ENCODE assay signal across 8 mouse cellular contexts in genomic region chr16:92158021-92158455, GRCm38 (mm10).
DNase-seq lines count a peak whose midpoint lies in the region; ATAC-seq and TF ChIP-seq lines count a peak whose summit lies in the region.

No protein-coding gene starts in this region.

- peak overlapping the region; percentile 42 for H3K4me3 ChIP-seq in embryonic facial prominence, embryonic 12.5 days
- peak overlapping the region; percentile 55 for H3K4me3 ChIP-seq in heart, embryonic 15.5 days
- peak overlapping the region; percentile 53 for H3K4me3 ChIP-seq in liver, adult 2 months (ENCODE audit: insufficient read depth, low read depth, low read length)
- peak overlapping the region; percentile 46 for H3K4me3 ChIP-seq in neural tube, embryonic 12.5 days

- peaks cover 17% of the 10 kb centered on the region for H3K4me1 ChIP-seq in embryonic facial prominence, embryonic 12.5 days
- H3K4me1 ChIP-seq in heart, embryonic 15.5 days (replicated peaks), result peaks cover 16% of the 10 kb centered on the region
- H3K4me1 ChIP-seq in liver, adult 2 months (ENCODE audit: control insufficient read depth, insufficient read depth, low read length), result peaks cover 3% of the 10 kb centered on the region
- H3K4me1 ChIP-seq in neural tube, embryonic 12.5 days, result peaks cover 4% of the 10 kb centered on the region

- H3K79me2 ChIP-seq in liver, adult 2 months (ENCODE audit: control insufficient read depth, insufficient read depth, low read length), result no peaks in the 10 kb centered on the region

- no peaks in the 10 kb centered on the region for H3K36me3 ChIP-seq in embryonic facial prominence, embryonic 12.5 days
- no peaks in the 10 kb centered on the region for H3K36me3 ChIP-seq in heart, embryonic 15.5 days
- no peaks in the 10 kb centered on the region for H3K36me3 ChIP-seq in liver, adult 2 months (ENCODE audit: control insufficient read depth, insufficient read depth, low read length)
- no peaks in the 10 kb centered on the region for H3K36me3 ChIP-seq in neural tube, embryonic 12.5 days

- peak; percentile 22; the same call in 1 of the 2 replicates for ATAC-seq in embryonic facial prominence, embryonic 12.5 days (ENCODE audit: insufficient number of reproducible peaks, insufficient read depth, low FRiP score, low TSS enrichment)
- ATAC-seq in heart, embryonic 15.5 days (replicated peaks; ENCODE audit: insufficient number of reproducible peaks, insufficient read depth, low FRiP score, low read depth), result peak; percentile 63; the same call in 1 of the 2 replicates
- ATAC-seq in neural tube, embryonic 12.5 days (ENCODE audit: low FRiP score, low read depth), result peak; percentile 65

- 7% methylated on average over 14 of the region's 14 CpGs for WGBS in embryonic facial prominence, embryonic 12.5 days
- WGBS in heart, embryonic 15.5 days, result 6% methylated on average over 14 of the region's 14 CpGs
- WGBS in liver, adult 2 months, result 3% methylated on average over 14 of the region's 14 CpGs
- 4% methylated on average over 14 of the region's 14 CpGs for WGBS in neural tube, embryonic 12.5 days

- TF ChIP-seq CTCF in liver, adult 2 months (IDR thresholded peaks at IDR 0.05; ENCODE audit: low read depth, low read length), result no peak

- peak overlapping the region; percentile 52 for H3K9ac ChIP-seq in embryonic facial prominence, embryonic 12.5 days
- H3K9ac ChIP-seq in heart, embryonic 15.5 days, result peak overlapping the region; percentile 46
- peak overlapping the region; percentile 13; the same call in 1 of the 2 replicates for H3K9ac ChIP-seq in liver, adult 2 months (ENCODE audit: low read depth, low read length)
- H3K9ac ChIP-seq in neural tube, embryonic 12.5 days, result peak overlapping the region; percentile 54

- H3K9me3 ChIP-seq in embryonic facial prominence, embryonic 12.5 days, result no peaks in the 10 kb centered on the region
- no peaks in the 10 kb centered on the region for H3K9me3 ChIP-seq in heart, embryonic 15.5 days (replicated peaks)
- H3K9me3 ChIP-seq in neural tube, embryonic 12.5 days, result no peaks in the 10 kb centered on the region

- H3K27ac ChIP-seq in embryonic facial prominence, embryonic 12.5 days, result peak overlapping the region; percentile 66
- peak overlapping the region; percentile 53 for H3K27ac ChIP-seq in heart, embryonic 15.5 days
- peak overlapping the region; percentile 39 for H3K27ac ChIP-seq in liver, adult 2 months (replicated peaks; ENCODE audit: insufficient read depth, low read depth, low read length)
- H3K27ac ChIP-seq in neural tube, embryonic 12.5 days, result no peak overlapping the region

- peak overlapping the region; percentile 81 for H3K4me2 ChIP-seq in embryonic facial prominence, embryonic 12.5 days (replicated peaks)
- H3K4me2 ChIP-seq in heart, embryonic 15.5 days, result peak overlapping the region; percentile 87
- H3K4me2 ChIP-seq in neural tube, embryonic 12.5 days (replicated peaks), result peak overlapping the region; percentile 91

- peak; percentile 68 for DNase-seq in embryo, embryonic 10 days (ENCODE audit: low spot score)
- DNase-seq in embryo, embryonic 9.5 days (ENCODE audit: extremely low spot score), result no peak
- peak; percentile 61 for DNase-seq in kidney, postnatal 14 days
- peak; percentile 86 for DNase-seq in liver, adult 2 months (ENCODE audit: extremely low read depth, low read depth, low spot score)
- DNase-seq in spleen, postnatal 36 days (ENCODE audit: low spot score in 2 of 2), result no peak

- H3K27me3 ChIP-seq in embryonic facial prominence, embryonic 12.5 days, result no peaks in the 10 kb centered on the region
- no peaks in the 10 kb centered on the region for H3K27me3 ChIP-seq in heart, embryonic 15.5 days
- no peaks in the 10 kb centered on the region for H3K27me3 ChIP-seq in liver, adult 2 months (ENCODE audit: control insufficient read depth, insufficient read depth, low read length)
- H3K27me3 ChIP-seq in neural tube, embryonic 12.5 days (replicated peaks), result no peaks in the 10 kb centered on the region

- TF ChIP-seq POLR2A in liver, adult 2 months (IDR thresholded peaks at IDR 0.05; ENCODE audit: extremely low read depth, insufficient read depth, low read length), result no peak

Comparison
In these comparisons a context has a peak if more than half of its experiments do, and no peak if none do; other contexts are left out.
1. DNase-seq: peak in embryo, embryonic 10 days (single experiment), kidney, postnatal 14 days (single experiment) and liver, adult 2 months (single experiment); none in embryo, embryonic 9.5 days (single experiment) and spleen, postnatal 36 days (0 of 2).
2. Peak in every context shown above with its lines, with median percentiles within 50 percentile points of each other: ATAC-seq, H3K4me2 ChIP-seq, H3K4me3 ChIP-seq and H3K9ac ChIP-seq.